Mouse (Mus musculus): ENCODE data around the gene Grxcr1.

DNA sequence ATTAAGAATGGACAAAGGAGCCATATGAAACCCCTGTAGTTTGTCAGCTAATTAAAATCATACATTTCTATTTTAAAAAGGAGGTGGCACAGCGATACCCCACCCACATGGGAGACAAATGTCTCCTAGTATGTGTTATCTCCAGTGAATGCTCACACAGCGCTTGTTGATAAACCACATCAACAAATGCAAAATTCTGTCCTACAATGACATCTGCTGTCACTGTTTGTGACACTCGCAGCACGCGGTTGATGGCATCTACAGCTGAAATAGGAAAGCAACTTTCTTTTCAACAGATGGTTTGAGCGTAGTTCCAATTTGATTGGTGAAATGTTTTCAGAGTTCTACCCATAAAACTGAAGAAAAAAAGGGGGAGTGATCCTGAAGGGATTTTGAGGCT is 29.0 kb upstream of the Grxcr1 start:
- TF ChIP-seq CTCF (IDR thresholded peaks at IDR 0.05; ENCODE audit: extremely low read depth, insufficient read depth, insufficient read length, insufficient replicate concordance) (no peak), POLR2A (IDR thresholded peaks at IDR 0.05; ENCODE audit: low read depth, low read length) (no peak)
